Mouse (Mus musculus): ENCODE measurements around the gene Hes7. TPM values are rescaled to one million over a fixed set of nuclear protein-coding genes. Genes with fewer than 3 reads are reported as not detected.
A peak's percentile ranks its signal among the peaks of the same experiment; 100 is the strongest.
"Not testable (repeated sequence)": the region's sequence is repeated elsewhere in the genome, so short reads cannot be mapped to it uniquely, and the experiment has no call there.

Hes7 gene
- total and polyA plus RNA-seq, 3 experiments: 0.08 to 1.4 TPM; not detected in 1

DNA sequence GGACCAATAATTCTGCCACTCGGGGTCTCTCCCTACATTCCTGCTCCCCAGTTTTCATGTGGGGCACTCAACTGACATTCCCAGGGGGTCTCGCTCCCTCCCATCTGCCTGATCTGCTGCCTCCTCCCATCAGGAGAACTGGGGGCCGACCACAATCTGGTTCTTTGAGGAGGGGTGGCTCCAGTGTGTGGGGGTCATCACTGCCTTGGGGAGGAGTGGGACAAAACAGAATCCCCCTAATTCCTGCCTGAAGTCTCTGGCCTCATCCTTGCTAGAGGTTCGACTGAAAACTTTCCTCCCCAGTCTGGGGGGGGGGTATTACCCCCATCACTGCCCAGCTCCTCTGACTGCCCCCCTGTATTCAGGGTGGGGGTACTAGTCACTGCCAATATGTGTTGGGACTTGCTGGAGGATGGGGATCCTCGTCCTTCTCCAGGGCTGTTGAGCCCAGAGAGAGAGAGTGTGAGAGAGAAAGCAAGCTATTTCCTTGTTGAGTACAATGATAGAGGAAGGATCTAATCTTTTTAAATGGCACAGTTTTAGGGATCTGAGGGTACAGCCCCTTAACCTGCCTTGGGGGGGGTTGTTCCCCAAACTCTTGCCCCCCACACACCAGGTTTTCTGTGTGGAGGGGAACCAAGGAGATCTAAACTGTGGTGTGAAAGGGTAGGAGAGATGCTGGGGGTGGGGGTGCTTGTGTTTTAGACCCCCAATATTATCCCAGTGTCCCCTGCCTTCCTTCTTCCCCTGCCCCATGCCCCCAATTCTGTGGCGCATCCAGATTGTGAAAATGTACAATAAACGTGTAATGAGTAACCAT, 28.4 kb upstream of the Hes7 start:
- peaks cover 6 to 7% of the 10 kb centered on the region in 2 experiments for H3K36me3 ChIP-seq (ENCODE audit: control insufficient read depth in 1 of 2, insufficient read depth in 2 of 2, low read length in 2 of 2)
- no peaks in the 10 kb centered on the region for H3K27me3 ChIP-seq (ENCODE audit: control insufficient read depth in 1 of 2, insufficient read depth in 2 of 2, low read length in 2 of 2)
- H3K9me3 ChIP-seq (replicated peaks; ENCODE audit: insufficient read depth, low read length): no peaks in the 10 kb centered on the region
- no peak overlapping the region for H3K9ac ChIP-seq (ENCODE audit: control insufficient read depth, low read depth, low read length, poor library complexity, severe bottlenecking)
- H3K4me3 ChIP-seq (ENCODE audit: control insufficient read depth in 1 of 2, insufficient read depth in 1 of 2, low read depth in 2 of 2, low read length in 2 of 2): no peak overlapping the region
- peaks cover 6 to 16% of the 10 kb centered on the region in 2 experiments; a peak in 3 of 4 replicates for H3K4me1 ChIP-seq (ENCODE audit: control insufficient read depth in 1 of 2, insufficient read depth in 2 of 2, low read length in 2 of 2)
- H3K79me2 ChIP-seq (ENCODE audit: control insufficient read depth, insufficient read depth, low read length, poor library complexity): peaks cover 17% of the 10 kb centered on the region
- H3K27ac ChIP-seq (ENCODE audit: control insufficient read depth, low read depth, low read length): no peak overlapping the region
- no peak for DNase-seq (ENCODE audit: low read depth, low spot score)
- TF ChIP-seq SIN3A (IDR thresholded peaks at IDR 0.05; ENCODE audit: low read length) (no peak), POLR2A (IDR thresholded peaks at IDR 0.05; ENCODE audit: control insufficient read depth in 1 of 2, insufficient read depth in 1 of 2, low read depth in 1 of 2, low read length in 2 of 2, poor library complexity in 1 of 2) (peak in 1 of 2 experiments; percentile 19; a peak in 1 of 4 replicates)

DNA sequence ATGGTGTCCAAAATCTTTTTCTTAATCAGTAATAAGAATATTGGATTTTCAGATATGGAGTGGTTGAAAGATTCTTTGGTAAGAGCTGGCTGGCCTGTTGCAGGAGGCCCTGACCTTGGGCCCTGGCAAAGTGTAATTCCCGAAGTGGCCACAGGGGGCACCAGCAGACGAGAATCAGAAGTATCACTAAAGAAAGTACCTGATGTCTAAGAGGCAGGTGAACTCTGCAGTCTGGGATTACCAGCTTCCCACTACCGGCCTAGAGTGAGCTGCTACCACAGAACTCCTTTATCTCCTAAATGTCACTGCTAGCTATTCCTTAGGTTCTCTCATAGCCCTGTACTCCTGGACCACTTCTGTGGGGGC, 27.8 kb upstream of the Hes7 start:
- no peaks in the 10 kb centered on the region for H3K27me3 ChIP-seq (ENCODE audit: control insufficient read depth in 1 of 2, insufficient read depth in 2 of 2, low read length in 2 of 2)
- H3K9ac ChIP-seq (ENCODE audit: control insufficient read depth, low read depth, low read length, poor library complexity, severe bottlenecking): no peak overlapping the region
- peak; percentile 75 to 93 (median 79) for TF ChIP-seq CTCF (IDR thresholded peaks at IDR 0.05 in 2 of 3, conservative IDR thresholded peaks at IDR 0.05 in 1 of 3; ENCODE audit: control insufficient read depth in 1 of 3, insufficient read depth in 1 of 3, low read depth in 2 of 3, low read length in 3 of 3, poor library complexity in 1 of 3, severe bottlenecking in 1 of 3)
- peak; percentile 50 for TF ChIP-seq RAD21 (IDR thresholded peaks at IDR 0.05; ENCODE audit: low read depth, low read length)
- TF ChIP-seq GABPA (IDR thresholded peaks at IDR 0.05; ENCODE audit: low read depth, low read length): no peak
- peak; percentile 62; the same call in 1 of the 2 replicates for TF ChIP-seq SIN3A (IDR thresholded peaks at IDR 0.05; ENCODE audit: low read length)
- TF ChIP-seq NELFE (IDR thresholded peaks at IDR 0.05; ENCODE audit: low read depth, low read length): no peak
- TF ChIP-seq ETS1 (IDR thresholded peaks at IDR 0.05; ENCODE audit: low read depth, low read length): 0 out of 2 replicates have a peak, but pooled peaks have one; percentile 3
- TF ChIP-seq SMC3 (IDR thresholded peaks at IDR 0.05; ENCODE audit: low read depth, low read length): peak; percentile 41
- TF ChIP-seq JUND (IDR thresholded peaks at IDR 0.05; ENCODE audit: low read depth, low read length): no peak
- no peaks in the 10 kb centered on the region for H3K9me3 ChIP-seq (replicated peaks; ENCODE audit: insufficient read depth, low read length)
- DNase-seq (ENCODE audit: low read depth, low spot score): peak; percentile 84
- H3K79me2 ChIP-seq (ENCODE audit: control insufficient read depth, insufficient read depth, low read length, poor library complexity): peaks cover 17% of the 10 kb centered on the region
- H3K4me3 ChIP-seq (ENCODE audit: control insufficient read depth in 1 of 2, insufficient read depth in 1 of 2, low read depth in 2 of 2, low read length in 2 of 2): no peak overlapping the region
- peaks cover 6 to 7% of the 10 kb centered on the region in 2 experiments for H3K36me3 ChIP-seq (ENCODE audit: control insufficient read depth in 1 of 2, insufficient read depth in 2 of 2, low read length in 2 of 2)
- peaks cover 6 to 16% of the 10 kb centered on the region in 2 experiments; a peak in 3 of 4 replicates for H3K4me1 ChIP-seq (ENCODE audit: control insufficient read depth in 1 of 2, insufficient read depth in 2 of 2, low read length in 2 of 2)
- no peak overlapping the region for H3K27ac ChIP-seq (ENCODE audit: control insufficient read depth, low read depth, low read length)

- peaks cover 8 to 15% of the 10 kb centered on the region in 2 experiments for H3K4me1 ChIP-seq (ENCODE audit: control insufficient read depth in 1 of 2, insufficient read depth in 2 of 2, low read length in 2 of 2)
- H3K27ac ChIP-seq (ENCODE audit: control insufficient read depth, low read depth, low read length): no peak overlapping the region
- no peak for TF ChIP-seq TAL1 (IDR thresholded peaks at IDR 0.05; ENCODE audit: low read length)
- no peak for TF ChIP-seq NELFE (IDR thresholded peaks at IDR 0.05; ENCODE audit: low read depth, low read length)
- peak in 1 of 3 experiments; percentile 22; a peak in 1 of 6 replicates for TF ChIP-seq CTCF (IDR thresholded peaks at IDR 0.05 in 2 of 3, conservative IDR thresholded peaks at IDR 0.05 in 1 of 3; ENCODE audit: control insufficient read depth in 1 of 3, insufficient read depth in 1 of 3, low read depth in 2 of 3, low read length in 3 of 3, poor library complexity in 1 of 3, severe bottlenecking in 1 of 3)
- H3K79me2 ChIP-seq (ENCODE audit: control insufficient read depth, insufficient read depth, low read length, poor library complexity): peaks cover 17% of the 10 kb centered on the region
- no peak overlapping the region for H3K4me3 ChIP-seq (ENCODE audit: control insufficient read depth in 1 of 2, insufficient read depth in 1 of 2, low read depth in 2 of 2, low read length in 2 of 2)
- no peaks in the 10 kb centered on the region for H3K27me3 ChIP-seq (ENCODE audit: control insufficient read depth in 1 of 2, insufficient read depth in 2 of 2, low read length in 2 of 2)
- no peaks in the 10 kb centered on the region for H3K9me3 ChIP-seq (replicated peaks; ENCODE audit: insufficient read depth, low read length)
- peaks cover 6 to 9% of the 10 kb centered on the region in 2 experiments for H3K36me3 ChIP-seq (ENCODE audit: control insufficient read depth in 1 of 2, insufficient read depth in 2 of 2, low read length in 2 of 2)
- no peak for DNase-seq (ENCODE audit: low read depth, low spot score)
- no peak overlapping the region for H3K9ac ChIP-seq (ENCODE audit: control insufficient read depth, low read depth, low read length, poor library complexity, severe bottlenecking)
Measured at GRCm38 (mm10) chr11:69092871-69093270, 27.3 kb upstream of the Hes7 start.

GRCm38 (mm10) chr11:69093856-69094255, 26.3 kb upstream of the Hes7 start:
- Histone ChIP-seq H3K36me3 (ENCODE audit: control insufficient read depth in 1 of 2, insufficient read depth in 2 of 2, low read length in 2 of 2) (peaks cover 6 to 15% of the 10 kb centered on the region in 2 experiments), H3K79me2 (ENCODE audit: control insufficient read depth, insufficient read depth, low read length, poor library complexity) (peaks cover 17% of the 10 kb centered on the region), H3K9ac (ENCODE audit: control insufficient read depth, low read depth, low read length, poor library complexity, severe bottlenecking) (peak overlapping the region; percentile 61), H3K4me3 (ENCODE audit: control insufficient read depth in 1 of 2, insufficient read depth in 1 of 2, low read depth in 2 of 2, low read length in 2 of 2) (peak overlapping the region in 1 of 2 experiments; percentile 40; a peak in 1 of 4 replicates), H3K4me1 (ENCODE audit: control insufficient read depth in 1 of 2, insufficient read depth in 2 of 2, low read length in 2 of 2) (peaks cover 15 to 21% of the 10 kb centered on the region in 2 experiments)
- not testable (repeated sequence) for H3K27me3 ChIP-seq (ENCODE audit: control insufficient read depth in 1 of 2, insufficient read depth in 2 of 2, low read length in 2 of 2); H3K9me3 ChIP-seq (replicated peaks; ENCODE audit: insufficient read depth, low read length); H3K27ac ChIP-seq (ENCODE audit: control insufficient read depth, low read depth, low read length); DNase-seq (ENCODE audit: low read depth, low spot score)
